Mouse (Mus musculus): ENCODE results near the gene Cryab. TPM values are rescaled to one million over a fixed set of nuclear protein-coding genes. Genes with fewer than 3 reads are reported as not detected.

The Cryab gene
- polyA plus RNA-seq, 1 experiment from 2014 or later, result 74.6 TPM

- H3K9ac ChIP-seq, result no peak overlapping the region
- no peak overlapping the region for H3K4me2 ChIP-seq
- peaks cover 36% of the 10 kb centered on the region for H3K36me3 ChIP-seq
- H3K27me3 ChIP-seq (replicated peaks), result no peaks in the 10 kb centered on the region
- 87% methylated on average over 7 of the region's 7 CpGs for WGBS
- peak; percentile 96 for ATAC-seq (ENCODE audit: insufficient read depth, low FRiP score, low read depth)
- no peak overlapping the region for H3K27ac ChIP-seq
- H3K9me3 ChIP-seq, result no peaks in the 10 kb centered on the region
- no peak overlapping the region for H3K4me3 ChIP-seq (replicated peaks)
- no peaks in the 10 kb centered on the region for H3K4me1 ChIP-seq
These were observed 52.0 kb downstream of the Cryab start for GRCm38 (mm10) chr9:50803055-50803671.

Other genes starting within 250 kb of the Cryab start
- gene Pts, start 222.6 kb upstream of the Cryab start, polyA plus RNA-seq (2015; fragmentation: Nextera tagmentation; extraction: Ambion mirVana), result 83.4 and 92.6 TPM in 2 replicates
- 10.1 and 13.7 TPM in 2 replicates for gene Il18, start 196.5 kb upstream of the Cryab start, polyA plus RNA-seq (2015; fragmentation: Nextera tagmentation; extraction: Ambion mirVana)
- gene Bco2, start 196.1 kb upstream of the Cryab start, polyA plus RNA-seq (2015; fragmentation: Nextera tagmentation; extraction: Ambion mirVana), result 1.1 and 1.3 TPM in 2 replicates
- gene Tex12, start 190.0 kb upstream of the Cryab start, polyA plus RNA-seq (2015; fragmentation: Nextera tagmentation; extraction: Ambion mirVana), result not detected in 2 replicates
- gene Sdhd, start 147.5 kb upstream of the Cryab start, polyA plus RNA-seq (2015; fragmentation: Nextera tagmentation; extraction: Ambion mirVana), result 362 and 375 TPM in 2 replicates
- 243 and 275 TPM in 2 replicates for gene Timm8b, start 147.4 kb upstream of the Cryab start, polyA plus RNA-seq (2015; fragmentation: Nextera tagmentation; extraction: Ambion mirVana)
- gene Pih1d2, start 134.0 kb upstream of the Cryab start, polyA plus RNA-seq (2015; fragmentation: Nextera tagmentation; extraction: Ambion mirVana), result 2.4 and 3.7 TPM in 2 replicates
- 19.3 and 22.5 TPM in 2 replicates for gene Nkapd1, start 133.9 kb upstream of the Cryab start, polyA plus RNA-seq (2015; fragmentation: Nextera tagmentation; extraction: Ambion mirVana)
- 42.9 and 49.3 TPM in 2 replicates for gene Dlat, start 91.5 kb upstream of the Cryab start, polyA plus RNA-seq (2015; fragmentation: Nextera tagmentation; extraction: Ambion mirVana)
- gene Dixdc1, start 11.8 kb upstream of the Cryab start, polyA plus RNA-seq (2015; fragmentation: Nextera tagmentation; extraction: Ambion mirVana), result 8.0 and 10.9 TPM in 2 replicates
- gene 2310030G06Rik, start 4.8 kb upstream of the Cryab start, polyA plus RNA-seq (2015; fragmentation: Nextera tagmentation; extraction: Ambion mirVana), result 16.0 and 17.5 TPM in 2 replicates
- 5.4 and 6.9 TPM in 2 replicates for gene Hspb2, start 1.0 kb downstream of the Cryab start, polyA plus RNA-seq (2015; fragmentation: Nextera tagmentation; extraction: Ambion mirVana)
- 12.3 and 12.5 TPM in 2 replicates for gene Fdxacb1, start 16.9 kb downstream of the Cryab start, polyA plus RNA-seq (2015; fragmentation: Nextera tagmentation; extraction: Ambion mirVana)
- 36.7 and 40.6 TPM in 2 replicates for gene Alg9, start 23.7 kb downstream of the Cryab start, polyA plus RNA-seq (2015; fragmentation: Nextera tagmentation; extraction: Ambion mirVana)
- gene 1110032A03Rik, start 24.2 kb downstream of the Cryab start, polyA plus RNA-seq (2015; fragmentation: Nextera tagmentation; extraction: Ambion mirVana), result 31.2 and 32.6 TPM in 2 replicates
- 74.3 and 74.5 TPM in 2 replicates for gene Ppp2r1b, start 94.0 kb downstream of the Cryab start, polyA plus RNA-seq (2015; fragmentation: Nextera tagmentation; extraction: Ambion mirVana)